Mouse (Mus musculus) heart, adult 2 months (tissue): ENCODE data around the gene Ap2m1. TPM values are rescaled to one million over a fixed set of nuclear protein-coding genes. Genes with fewer than 3 reads are reported as not detected.

Experiments used
- DNase-seq, 2 experiments: peaks; one replicate each; pipeline ENCODE4 v3.0.0; 2021
- H3K27ac ChIP-seq: fragments of 200-600 bp; 2 replicates; pipeline ENCODE4 v1.8.1; 2022
- H3K27me3 ChIP-seq: fragments of 200-500 bp; 2 replicates; pipeline ENCODE4 v1.6.1; 2012; ENCODE audit warnings: mild to moderate bottlenecking, low read length, inconsistent platforms, mixed read lengths; ENCODE audit not compliant: control insufficient read depth, insufficient read depth
- H3K36me3 ChIP-seq: fragments of 200-500 bp; 2 replicates; pipeline ENCODE4 v1.6.1; 2012; ENCODE audit warnings: low read length, inconsistent platforms; ENCODE audit not compliant: control insufficient read depth, insufficient read depth
- H3K4me1 ChIP-seq: fragments of 200-500 bp; 2 replicates; pipeline ENCODE4 v1.6.1; 2011; ENCODE audit warnings: low read length; ENCODE audit not compliant: control insufficient read depth, insufficient read depth
- H3K4me3 ChIP-seq: fragments of 200-600 bp; 2 replicates; pipeline ENCODE4 v1.8.1; 2022
- H3K79me2 ChIP-seq: fragments of 200-500 bp; replicated peaks from 2 replicates; pipeline ENCODE4 v1.6.1; 2012; ENCODE audit warnings: mild to moderate bottlenecking, inconsistent platforms, low read length, moderate library complexity, mixed read lengths; ENCODE audit not compliant: control insufficient read depth, insufficient read depth
- H3K9ac ChIP-seq: fragments of 200-500 bp; 2 replicates; pipeline ENCODE4 v1.6.1; 2012; ENCODE audit warnings: low read depth, mild to moderate bottlenecking, control low read depth, inconsistent platforms, low read length, mixed read lengths
- CTCF ChIP-seq: fragments of 200-600 bp; IDR thresholded peaks from 2 replicates; pipeline ENCODE4 v1.8.1; 2022; ENCODE audit warnings: antibody characterized with exemption, mild to moderate bottlenecking, moderate library complexity
- EP300 ChIP-seq: fragments of 200-500 bp; IDR thresholded peaks from 2 replicates; pipeline ENCODE4 v1.6.1; 2011; ENCODE audit warnings: low read depth, low read length, control low read depth; ENCODE audit not compliant: insufficient read depth
- POLR2A ChIP-seq: fragments of 200-500 bp; IDR thresholded peaks from 2 replicates; pipeline ENCODE4 v1.6.1; 2011; ENCODE audit warnings: mild to moderate bottlenecking, low read depth, low read length, control low read depth; ENCODE audit not compliant: insufficient read depth
- WGBS: fragments of 180-500 bp; shearing (Covaris S2); methylation state at CpG from one replicate; pipeline ENCODE4 v1.1.7; 2018; 5-methylcytosine and 5-hydroxymethylcytosine counted together
- intact Hi-C: fragments of 180-260 bp; cut with DNase I; formaldehyde crosslinking; loops from one replicate; pipeline ENCODE4 v1.15.1; 2025
- polyA plus RNA-seq: library from polyadenylated mRNA; depleted of rRNA; stranded (reverse); fragments of >200 nt; gene quantifications from 2 replicates; pipeline ENCODE4 v1.2.3, GENCODE M21; 2012
- total RNA-seq, 2 experiments: library from RNA; stranded (reverse); gene quantifications; 2 replicates each; pipeline ENCODE4 v1.2.3; 2021

Gene Ap2m1
- total and polyA plus RNA-seq, 3 experiments = 195 to 307 (median 211) TPM

DNA sequence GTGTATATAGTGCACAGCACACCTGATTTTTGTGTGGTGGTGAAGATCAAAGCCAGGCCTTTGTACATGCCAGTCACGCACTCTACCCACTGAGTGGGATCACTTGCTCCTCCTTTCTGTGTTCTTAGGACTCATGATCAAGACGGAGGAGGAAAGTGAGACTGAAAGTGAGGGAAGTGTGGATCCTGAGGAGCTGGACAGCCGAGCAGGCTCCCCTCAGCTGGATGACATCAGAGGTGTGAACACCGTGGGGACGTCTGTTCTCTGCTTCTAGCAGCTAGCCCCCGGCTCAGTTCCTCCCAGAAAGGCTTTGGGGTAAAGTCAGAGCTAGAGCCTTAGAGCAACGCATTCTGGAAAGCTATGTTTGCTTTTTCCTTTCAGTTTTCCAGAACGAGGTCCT, 29.3 kb upstream of the Ap2m1 start:
- no peaks in the 10 kb centered on the region for H3K27me3 ChIP-seq
- intact Hi-C loops = no loop called here
- no peak overlapping the region for H3K9ac ChIP-seq
- H3K27ac ChIP-seq = no peak overlapping the region
- TF ChIP-seq CTCF = no peak
- no peak for TF ChIP-seq EP300
- no peak for TF ChIP-seq POLR2A
- no peaks in the 10 kb centered on the region for H3K79me2 ChIP-seq
- no peak overlapping the region for H3K4me3 ChIP-seq
- H3K36me3 ChIP-seq = no peaks in the 10 kb centered on the region; the same call in 1 of the 2 replicates
- 79% methylated on average over 8 of the region's 8 CpGs for WGBS
- H3K4me1 ChIP-seq = no peaks in the 10 kb centered on the region
- no peak for DNase-seq

DNA sequence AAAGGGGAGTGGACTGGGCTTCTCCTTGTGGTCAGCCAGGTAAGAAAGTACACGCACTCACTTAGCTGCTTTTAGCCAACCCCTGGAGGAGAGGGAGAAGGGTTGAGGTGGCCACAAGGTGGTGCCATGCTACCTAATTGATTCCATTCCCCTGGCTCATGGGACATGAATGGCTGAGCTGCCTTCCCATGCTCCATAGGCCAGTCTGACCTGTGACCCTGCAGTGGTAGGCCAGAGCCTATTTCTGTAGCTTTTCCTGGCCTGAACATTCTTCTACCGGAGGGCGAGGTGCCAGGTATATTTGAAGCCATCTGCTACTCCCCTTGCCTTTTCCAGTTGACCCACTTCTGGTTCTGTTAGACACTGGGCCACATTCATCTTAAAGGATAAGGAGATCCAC, 25.9 kb upstream of the Ap2m1 start:
- H3K4me3 ChIP-seq = no peak overlapping the region
- intact Hi-C loops = no loop called here
- no peak overlapping the region for H3K9ac ChIP-seq
- TF ChIP-seq EP300 = no peak
- peak; percentile 62 for TF ChIP-seq CTCF
- TF ChIP-seq POLR2A = no peak
- H3K4me1 ChIP-seq = no peaks in the 10 kb centered on the region
- H3K27me3 ChIP-seq = no peaks in the 10 kb centered on the region
- no peak for DNase-seq
- H3K27ac ChIP-seq = no peak overlapping the region
- H3K79me2 ChIP-seq = no peaks in the 10 kb centered on the region
- H3K36me3 ChIP-seq = no peaks in the 10 kb centered on the region
- 73% methylated on average over 3 of the region's 3 CpGs for whole genome bisulfite sequencing

DNA sequence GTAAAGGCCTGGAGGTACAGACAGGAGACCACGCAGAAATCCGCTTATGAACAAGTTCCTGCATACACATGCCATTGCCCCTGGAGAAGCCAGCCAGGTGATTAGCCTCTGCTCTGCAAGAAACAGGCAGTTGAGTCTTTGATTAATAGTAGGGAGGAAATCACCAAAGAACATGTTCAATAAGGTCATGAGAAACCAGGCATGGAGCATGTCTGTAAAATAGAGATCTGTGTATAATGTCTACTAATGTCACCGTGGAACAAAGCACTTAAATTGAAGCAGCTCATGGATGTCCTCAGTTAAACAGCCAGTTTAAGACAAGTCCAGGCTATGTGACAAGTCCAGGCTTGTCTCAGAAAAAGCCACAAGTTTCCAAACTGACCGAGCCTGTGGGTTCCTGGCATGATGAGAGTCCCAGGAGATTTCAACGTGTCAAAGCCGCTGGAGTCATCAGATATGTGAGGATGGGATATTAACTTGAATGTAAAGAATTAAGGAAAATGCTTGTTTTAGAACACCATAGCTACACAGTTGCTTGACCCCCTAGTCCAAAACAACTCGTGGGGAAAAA, 23.9 kb upstream of the Ap2m1 start:
- DNase-seq = no peak
- Histone ChIP-seq H3K4me3 (no peak overlapping the region), H3K27me3 (no peaks in the 10 kb centered on the region), H3K36me3 (no peaks in the 10 kb centered on the region), H3K4me1 (no peaks in the 10 kb centered on the region), H3K9ac (no peak overlapping the region), H3K27ac (no peak overlapping the region), H3K79me2 (no peaks in the 10 kb centered on the region)
- TF ChIP-seq EP300 (no peak), POLR2A (no peak), CTCF (no peak)
- intact Hi-C loops = no loop called here
- WGBS = 84% methylated on average over 7 of the region's 7 CpGs

DNA sequence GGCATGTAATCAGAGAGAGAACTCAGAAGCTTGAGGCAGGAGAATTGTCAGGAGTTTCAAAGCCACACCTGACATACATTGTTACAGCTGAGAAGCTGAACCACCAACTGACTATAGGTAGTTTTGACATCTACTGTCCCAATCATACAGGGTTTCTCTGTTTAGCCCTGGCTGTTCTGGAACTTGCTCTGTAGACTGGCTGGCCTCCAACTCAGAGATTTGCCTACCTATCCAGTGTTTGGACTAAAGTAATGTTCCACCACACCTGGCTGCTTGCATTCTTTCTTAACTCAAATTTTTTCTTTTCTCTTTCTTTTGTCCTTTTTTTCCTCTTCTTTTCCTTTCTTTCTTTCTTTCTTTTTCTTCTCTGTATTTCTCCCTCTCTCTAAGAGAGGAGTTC, 19.2 kb upstream of the Ap2m1 start:
- H3K36me3 ChIP-seq = no peaks in the 10 kb centered on the region
- H3K4me3 ChIP-seq = peak overlapping the region; percentile 66
- intact Hi-C loops = loop anchor here (1.0 to 5.0 kb wide), 4 partner anchors 18 to 136 kb away; partner anchors contain the start of genes Abcf3, Alg3, Eef1akmt4 and Eif2b5
- no peaks in the 10 kb centered on the region for H3K27me3 ChIP-seq
- TF ChIP-seq POLR2A (no peak), EP300 (no peak), CTCF (no peak)
- H3K4me1 ChIP-seq = no peaks in the 10 kb centered on the region; the same call in 1 of the 2 replicates
- H3K79me2 ChIP-seq = peaks cover 2% of the 10 kb centered on the region; the same call in 1 of the 2 replicates
- no peak for DNase-seq
- H3K27ac ChIP-seq = peak overlapping the region; percentile 67
- H3K9ac ChIP-seq = no peak overlapping the region

DNA sequence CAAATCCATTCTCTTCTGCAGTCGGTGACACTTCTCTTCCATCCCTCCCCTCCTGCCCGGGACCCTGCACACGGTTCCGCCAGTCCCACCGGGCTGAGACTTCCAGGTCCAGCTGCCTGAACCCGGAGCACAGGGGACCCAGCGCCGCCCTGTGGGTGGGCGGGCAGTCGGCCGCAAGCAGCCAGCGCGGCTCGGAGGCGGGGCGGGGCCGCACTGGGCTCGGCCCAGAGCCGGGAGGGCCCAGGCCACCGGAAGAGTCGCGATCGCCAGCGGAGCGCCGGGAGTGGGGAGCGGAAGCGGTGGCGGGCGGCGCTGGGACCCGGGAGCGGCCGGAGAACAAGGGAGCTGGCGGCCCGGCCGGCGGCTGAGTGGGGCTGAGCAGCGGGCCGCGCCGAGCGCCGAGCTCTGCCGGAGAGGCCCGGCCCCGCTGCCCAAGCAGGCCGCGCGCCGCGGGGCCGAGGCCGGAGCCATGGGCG, 18.5 kb upstream of the Ap2m1 start, which contains the start of gene Dvl3:
TSS of gene Dvl3 (plus strand) at position 257 of the 476 bp plus-strand sequence.
- Histone ChIP-seq H3K27ac (peak within 1 kb of the TSS; percentile 91), H3K36me3 (no peaks in the 10 kb centered on the region), H3K27me3 (no peaks in the 10 kb centered on the region), H3K4me3 (peak within 1 kb of the TSS; percentile 89), H3K9ac (peak within 1 kb of the TSS; percentile 90), H3K4me1 (no peaks in the 10 kb centered on the region; the same call in 1 of the 2 replicates), H3K79me2 (peaks cover 2% of the 10 kb centered on the region; the same call in 1 of the 2 replicates)
- DNase-seq = peak; percentile 94 to 97
- intact Hi-C loops = loop anchor here (1.0 to 5.0 kb wide), 5 partner anchors 18 to 136 kb away; partner anchors contain the start of genes Abcf3, Alg3, Eef1akmt4 and Eif2b5
- TF ChIP-seq POLR2A (peak; percentile 80), CTCF (peak; percentile 74), EP300 (no peak)
- under 1% methylated on average over 47 of the region's 55 CpGs for WGBS

DNA sequence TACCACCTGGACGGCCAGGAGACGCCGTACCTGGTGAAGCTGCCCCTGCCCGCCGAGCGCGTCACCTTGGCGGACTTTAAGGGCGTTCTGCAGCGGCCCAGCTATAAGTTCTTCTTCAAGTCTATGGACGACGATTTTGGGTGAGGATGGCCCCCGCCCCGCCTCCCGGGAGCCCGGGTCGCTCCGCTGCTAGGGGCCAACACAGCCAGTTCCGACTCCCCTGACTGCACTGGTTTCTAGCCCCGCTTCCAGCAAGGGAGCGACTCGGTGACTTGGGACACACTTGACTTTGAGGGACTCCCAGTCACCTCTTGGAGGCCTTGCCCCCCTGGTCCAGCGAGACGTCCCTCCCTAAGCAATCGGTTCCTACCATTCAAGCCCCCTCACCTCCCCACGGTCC, 18.1 kb upstream of the Ap2m1 start:
- Histone ChIP-seq H3K36me3 (no peaks in the 10 kb centered on the region), H3K4me1 (no peaks in the 10 kb centered on the region; the same call in 1 of the 2 replicates), H3K27me3 (no peaks in the 10 kb centered on the region), H3K79me2 (peaks cover 2% of the 10 kb centered on the region; the same call in 1 of the 2 replicates), H3K9ac (peak overlapping the region; percentile 90), H3K4me3 (peak overlapping the region; percentile 89), H3K27ac (peak overlapping the region; percentile 91)
- no peak for DNase-seq
- TF ChIP-seq POLR2A = no peak
- no peak for TF ChIP-seq CTCF
- TF ChIP-seq EP300 = no peak
- intact Hi-C loops = loop anchor here (1.0 to 5.0 kb wide), 3 partner anchors 17 to 135 kb away; partner anchors contain the start of genes Alg3, Eef1akmt4, Gm49333 and Psmd2
- WGBS = under 1% methylated on average over 26 of the region's 26 CpGs
